Mouse (Mus musculus): Measurements from ENCODE around the gene Erbb2.

- TF ChIP-seq POLR2A (IDR thresholded peaks at IDR 0.05; ENCODE audit: insufficient read depth, low read length) (no peak), CTCF (IDR thresholded peaks at IDR 0.05; ENCODE audit: low read depth, low read length) (no peak)
These were observed 25.2 kb upstream of the Erbb2 start for GRCm38 (mm10) chr11:98387056-98387577.

Data from ES-Bruce4 (cell line).